Mouse (Mus musculus) c-Kit-positive CD71-positive TER-119-negative erythroid progenitor cells, embryonic 14.5 days (primary cell): ENCODE results near the gene 4930518I15Rik.
"Not testable (repeated sequence)": the region's sequence is repeated elsewhere in the genome, so short reads cannot be mapped to it uniquely, and the experiment has no call there.

Source experiments
- DNase-seq: peaks from one replicate; pipeline ENCODE4 v3.0.0-alpha.2; 2013; ENCODE audit warnings: low read depth

The 4930518I15Rik gene

GRCm38 (mm10) chr2:156857835-156858234, at the start of gene 4930518I15Rik:
4930518I15Rik (minus strand) TSS chr2:156857946.
- no peak for DNase-seq

GRCm38 (mm10) chr2:156905931-156906330, 48.2 kb upstream of the 4930518I15Rik start:
- DNase-seq, result not testable (repeated sequence)

- no peak for DNase-seq
Observed at GRCm38 (mm10) chr2:156904976-156905717, 47.4 kb upstream of the 4930518I15Rik start.

GRCm38 (mm10) chr2:156903367-156903766, 45.6 kb upstream of the 4930518I15Rik start:
- no peak for DNase-seq

- not testable (repeated sequence) for DNase-seq
Observed at GRCm38 (mm10) chr2:156902411-156902810, 44.7 kb upstream of the 4930518I15Rik start.

GRCm38 (mm10) chr2:156901883-156902282, 44.1 kb upstream of the 4930518I15Rik start:
- DNase-seq, result no peak

- DNase-seq, result no peak
Observed at GRCm38 (mm10) chr2:156901344-156901743, 43.6 kb upstream of the 4930518I15Rik start.

- DNase-seq, result no peak
Observed at GRCm38 (mm10) chr2:156899184-156899583, 41.4 kb upstream of the 4930518I15Rik start.

GRCm38 (mm10) chr2:156898374-156898773, 40.6 kb upstream of the 4930518I15Rik start:
- no peak for DNase-seq

GRCm38 (mm10) chr2:156897034-156897433, 39.3 kb upstream of the 4930518I15Rik start:
- no peak for DNase-seq

GRCm38 (mm10) chr2:156896384-156896914, 38.7 kb upstream of the 4930518I15Rik start:
- DNase-seq, result no peak

- no peak for DNase-seq
Observed at GRCm38 (mm10) chr2:156894496-156895265, 36.9 kb upstream of the 4930518I15Rik start.

- no peak for DNase-seq
Observed at GRCm38 (mm10) chr2:156892821-156893220, 35.1 kb upstream of the 4930518I15Rik start.

GRCm38 (mm10) chr2:156892240-156892639, 34.5 kb upstream of the 4930518I15Rik start:
- DNase-seq, result no peak

GRCm38 (mm10) chr2:156888490-156888889, 30.7 kb upstream of the 4930518I15Rik start:
- no peak for DNase-seq

- DNase-seq, result no peak
Observed at GRCm38 (mm10) chr2:156887017-156887416, 29.3 kb upstream of the 4930518I15Rik start, which contains the start of gene Sla2. Sla2 (minus strand) TSS chr2:156887192.

GRCm38 (mm10) chr2:156886084-156886631, 28.4 kb upstream of the 4930518I15Rik start:
- DNase-seq, result no peak

- DNase-seq, result not testable (repeated sequence)
Observed at GRCm38 (mm10) chr2:156885666-156886065, 27.9 kb upstream of the 4930518I15Rik start.

GRCm38 (mm10) chr2:156884396-156885211, 26.9 kb upstream of the 4930518I15Rik start:
- no peak for DNase-seq

- no peak for DNase-seq
Observed at GRCm38 (mm10) chr2:156882431-156883001, 24.8 kb upstream of the 4930518I15Rik start.

- no peak for DNase-seq
Observed at GRCm38 (mm10) chr2:156879541-156879940, 21.8 kb upstream of the 4930518I15Rik start.
